Mouse (Mus musculus) limb, embryonic 14.5 days (tissue): ENCODE measurements around the gene Mturn. TPM values are rescaled to one million over a fixed set of nuclear protein-coding genes. Genes with fewer than 3 reads are reported as not detected.

ENCODE experiments used
- ATAC-seq: fragments of 200-750 bp; cut with Nextera tagmentation; 2 replicates; pipeline ENCODE4 v1.8.0; 2017; ENCODE audit warnings: low read depth, moderate number of reproducible peaks, moderate TSS enrichment; ENCODE audit not compliant: low FRiP score
- DNase-seq: peaks from one replicate; pipeline ENCODE4 v3.0.0-alpha.2; 2015; ENCODE audit warnings: low spot score
- H3K27ac ChIP-seq: fragments of 300-500 bp; sonication (generic); replicated peaks from 2 replicates; pipeline ENCODE4 v1.5.1; 2014; ENCODE audit warnings: low read depth, mild to moderate bottlenecking, low read length, moderate library complexity, mixed read lengths
- H3K27me3 ChIP-seq: fragments of 300-500 bp; sonication (generic); 2 replicates; pipeline ENCODE4 v1.6.1; 2014; ENCODE audit warnings: low read length, mixed read lengths; ENCODE audit not compliant: control insufficient read depth, insufficient read depth
- H3K36me3 ChIP-seq: fragments of 300-500 bp; sonication (generic); 2 replicates; pipeline ENCODE4 v1.6.1; 2014; ENCODE audit warnings: mild to moderate bottlenecking, low read length, moderate library complexity, mixed read lengths; ENCODE audit not compliant: control insufficient read depth, insufficient read depth
- H3K4me1 ChIP-seq: fragments of 300-500 bp; sonication (generic); 2 replicates; pipeline ENCODE4 v1.6.1; 2014; ENCODE audit warnings: antibody characterized with exemption, low read length, mixed read lengths; ENCODE audit not compliant: control insufficient read depth, insufficient read depth
- H3K4me2 ChIP-seq: fragments of 300-500 bp; sonication (generic); replicated peaks from 2 replicates; pipeline ENCODE4 v1.6.1; 2014; ENCODE audit warnings: low read depth, mild to moderate bottlenecking, low read length, moderate library complexity; ENCODE audit not compliant: severe bottlenecking
- H3K4me3 ChIP-seq: fragments of 300-500 bp; sonication (generic); replicated peaks from 2 replicates; pipeline ENCODE4 v1.5.1; 2014; ENCODE audit warnings: low read length
- H3K9ac ChIP-seq: fragments of 300-500 bp; sonication (generic); 2 replicates; pipeline ENCODE4 v1.6.1; 2014; ENCODE audit warnings: mild to moderate bottlenecking, low read depth, low read length, moderate library complexity; ENCODE audit not compliant: severe bottlenecking
- H3K9me3 ChIP-seq: fragments of 300-500 bp; sonication (generic); 2 replicates; pipeline ENCODE4 v1.6.1; 2016; ENCODE audit warnings: low read length; ENCODE audit not compliant: control insufficient read depth
- POLR2A ChIP-seq: fragments of 200-500 bp; IDR thresholded peaks from 2 replicates; pipeline ENCODE4 v1.8.0; 2012; ENCODE audit warnings: inconsistent platforms, mild to moderate bottlenecking, moderate library complexity, borderline replicate concordance; ENCODE audit not compliant: insufficient read depth, insufficient read length; ENCODE audit errors: extremely low read depth
- WGBS: fragments of 180-500 bp; shearing (Covaris S2); extraction: QIAGEN DNeasy Blood & Tissue Kit; methylation state at CpG from one replicate; pipeline ENCODE4 v1.1.7; 2014; 5-methylcytosine and 5-hydroxymethylcytosine counted together
- polyA plus RNA-seq, 2 experiments: library from polyadenylated mRNA; depleted of rRNA in 1 of 2; stranded (reverse) in 1 of 2; unstranded in 1 of 2; fragments of >200 nt; fragmentation: Nextera tagmentation in 1 of 2; extraction: Ambion mirVana in 1 of 2; gene quantifications; 2 replicates each; pipeline versions ENCODE4 v1.2.1 to v1.2.3; 2012 to 2014

Gene Mturn
- polyA plus RNA-seq, 2 experiments = 9.3 to 13.0 TPM

GRCm38 (mm10) chr6:54689686-54690085 lies 8.3 kb downstream of the Mturn start:
- Histone ChIP-seq H3K4me3 (no peak overlapping the region), H3K27ac (no peak overlapping the region), H3K9ac (no peak overlapping the region), H3K9me3 (no peaks in the 10 kb centered on the region), H3K36me3 (0 out of 2 replicates have a peak, but pooled peaks cover 6% of the 10 kb centered on the region), H3K27me3 (no peaks in the 10 kb centered on the region), H3K4me2 (no peak overlapping the region), H3K4me1 (no peaks in the 10 kb centered on the region)
- no peak for TF ChIP-seq POLR2A
- ATAC-seq (no peak), DNase-seq (no peak)
- 88% methylated on average over 7 of the region's 7 CpGs for WGBS

DNA sequence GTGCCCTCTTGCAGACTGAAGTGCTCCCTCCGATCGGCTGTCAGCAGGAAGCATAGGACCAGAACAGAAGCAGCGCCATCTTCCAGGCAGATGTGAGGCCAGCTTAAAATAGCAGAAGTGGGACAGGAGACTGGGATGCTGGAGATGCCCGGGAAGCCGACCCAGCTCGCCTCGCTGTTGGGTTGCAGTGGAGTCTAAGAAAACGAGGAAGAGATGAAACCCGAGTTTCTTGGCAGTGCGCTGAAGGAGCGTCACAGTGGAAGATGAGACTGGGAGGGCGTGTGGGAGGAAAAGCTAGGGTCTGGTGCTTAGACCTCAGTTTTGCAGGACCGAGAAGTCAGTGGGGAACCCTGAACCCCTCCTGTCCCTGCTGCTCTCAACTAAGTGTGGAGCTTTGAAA lies 9.4 kb downstream of the Mturn start:
- no peak for ATAC-seq

DNA sequence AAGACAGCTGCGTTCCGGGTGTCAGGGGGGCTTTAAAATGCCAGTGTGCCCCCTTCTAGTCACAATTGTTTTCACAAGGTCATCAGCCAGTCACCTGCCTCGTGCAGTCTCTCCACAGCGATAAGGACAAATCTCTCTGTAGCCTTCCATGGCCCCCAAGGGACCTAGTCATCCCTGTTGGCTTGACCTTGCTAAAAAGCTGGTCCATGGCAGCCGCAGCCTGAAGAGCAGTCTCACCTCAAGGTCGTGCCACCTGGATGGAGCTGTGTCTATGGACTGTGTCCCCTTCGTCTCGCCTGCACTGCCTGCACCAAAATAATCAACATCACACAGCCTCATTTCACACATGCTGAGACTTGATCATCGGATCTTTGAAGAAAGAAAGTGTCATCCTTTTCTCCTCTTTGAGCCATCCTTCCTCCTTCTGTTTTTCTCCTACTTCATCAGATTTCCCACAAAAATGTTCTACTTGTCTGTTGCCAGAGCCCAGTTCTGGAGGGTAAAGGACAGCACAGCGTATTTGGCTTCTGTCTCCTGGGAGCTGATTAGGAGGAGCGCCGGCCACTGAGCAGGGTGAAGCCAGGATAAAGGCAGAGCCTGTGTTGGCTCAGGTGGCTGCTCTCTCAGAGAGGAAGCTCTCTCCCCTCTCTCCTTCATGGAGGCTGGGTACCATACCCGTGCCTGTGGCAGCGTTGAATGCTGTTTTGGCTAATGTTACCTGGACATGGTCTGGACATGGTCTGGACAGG lies 10.1 kb downstream of the Mturn start:
- WGBS = 76% methylated on average over 14 of the region's 14 CpGs
- Histone ChIP-seq H3K9me3 (no peaks in the 10 kb centered on the region), H3K27me3 (no peaks in the 10 kb centered on the region), H3K27ac (no peak overlapping the region), H3K9ac (no peak overlapping the region), H3K4me3 (no peak overlapping the region), H3K4me2 (no peak overlapping the region), H3K4me1 (no peaks in the 10 kb centered on the region), H3K36me3 (0 out of 2 replicates have a peak, but pooled peaks cover 6% of the 10 kb centered on the region)
- ATAC-seq (no peak), DNase-seq (no peak)
- TF ChIP-seq POLR2A = no peak

More for the DNA sequence above, 9.4 kb downstream of the Mturn start:
- no peak overlapping the region for H3K4me3 ChIP-seq
- TF ChIP-seq POLR2A = no peak
- H3K27ac ChIP-seq = no peak overlapping the region
- no peak overlapping the region for H3K9ac ChIP-seq
- H3K27me3 ChIP-seq = no peaks in the 10 kb centered on the region
- no peaks in the 10 kb centered on the region for H3K4me1 ChIP-seq
- no peaks in the 10 kb centered on the region for H3K9me3 ChIP-seq
- WGBS = 86% methylated on average over 13 of the region's 13 CpGs
- no peak for DNase-seq
- H3K4me2 ChIP-seq = no peak overlapping the region
- 0 out of 2 replicates have a peak, but pooled peaks cover 6% of the 10 kb centered on the region for H3K36me3 ChIP-seq

DNA sequence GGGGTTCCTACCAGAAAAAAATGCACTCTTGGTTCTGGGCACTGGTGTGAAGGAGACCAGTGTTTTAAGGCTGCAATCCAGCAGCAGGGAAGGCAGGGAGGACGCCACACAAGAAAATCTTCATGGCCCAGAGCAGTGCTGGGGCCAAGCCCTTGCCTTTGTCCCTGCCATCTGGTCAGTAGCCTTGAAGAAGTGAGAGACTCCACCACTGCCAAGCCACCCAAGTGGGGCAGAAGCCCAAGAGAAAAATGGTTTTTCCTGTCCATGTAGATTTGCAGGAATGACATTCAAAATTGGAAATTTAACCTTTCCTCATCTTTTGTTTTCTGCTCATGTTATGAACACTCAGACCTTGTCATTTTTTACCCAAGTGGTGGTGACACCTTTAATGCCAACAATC lies 10.8 kb downstream of the Mturn start:
- Histone ChIP-seq H3K4me3 (no peak overlapping the region), H3K27ac (no peak overlapping the region), H3K9ac (no peak overlapping the region), H3K36me3 (0 out of 2 replicates have a peak, but pooled peaks cover 6% of the 10 kb centered on the region), H3K9me3 (no peaks in the 10 kb centered on the region), H3K4me1 (no peaks in the 10 kb centered on the region), H3K4me2 (no peak overlapping the region), H3K27me3 (no peaks in the 10 kb centered on the region)
- DNase-seq (no peak), ATAC-seq (no peak)
- no peak for TF ChIP-seq POLR2A
- 68% methylated on average over 1 of the region's 1 CpGs for WGBS

DNA sequence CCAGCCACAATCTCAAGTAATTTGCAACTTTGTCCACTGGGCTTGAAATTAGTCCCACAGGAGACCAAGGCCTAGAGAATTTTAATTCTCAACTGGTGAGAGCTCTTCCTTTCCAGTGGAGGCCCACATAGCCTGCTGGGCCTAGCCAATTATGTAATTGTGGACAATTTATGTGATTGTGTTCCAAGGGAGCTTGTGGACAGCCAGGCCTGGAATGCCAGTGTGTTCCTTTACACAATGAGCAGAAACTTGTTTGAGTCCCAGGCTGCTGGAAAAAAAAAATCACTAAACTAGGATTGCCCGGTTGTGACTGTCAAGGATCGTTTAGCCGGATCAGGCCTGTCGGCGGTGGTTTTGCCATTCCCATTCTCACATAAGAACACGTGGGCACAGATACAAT lies 11.9 kb downstream of the Mturn start:
- DNase-seq (no peak), ATAC-seq (no peak)
- 0 out of 2 replicates have a peak, but pooled peaks cover 6% of the 10 kb centered on the region for H3K36me3 ChIP-seq
- no peak overlapping the region for H3K4me2 ChIP-seq
- no peak for TF ChIP-seq POLR2A
- no peaks in the 10 kb centered on the region for H3K4me1 ChIP-seq
- no peak overlapping the region for H3K4me3 ChIP-seq
- no peaks in the 10 kb centered on the region for H3K27me3 ChIP-seq
- 93% methylated on average over 6 of the region's 6 CpGs for WGBS
- H3K9ac ChIP-seq = no peak overlapping the region
- H3K9me3 ChIP-seq = no peaks in the 10 kb centered on the region
- no peak overlapping the region for H3K27ac ChIP-seq
